Mouse (Mus musculus) forelimb bud, embryonic 11.5 days (tissue): ENCODE data around the gene Dab1.

ENCODE experiments used
- DNase-seq: peaks from one replicate; pipeline ENCODE4 v3.0.0-alpha.2; 2012; ENCODE audit warnings: low read depth, low spot score

Gene Dab1

GRCm38 (mm10) chr4:103974536-103974935 lies 355.4 kb downstream of the Dab1 start:
- no peak for DNase-seq

- no peak for DNase-seq
Observed at GRCm38 (mm10) chr4:103974946-103975345, 355.8 kb downstream of the Dab1 start.

GRCm38 (mm10) chr4:103993884-103994283 lies 374.7 kb downstream of the Dab1 start:
- no peak for DNase-seq

GRCm38 (mm10) chr4:103994406-103994805 lies 375.2 kb downstream of the Dab1 start:
- DNase-seq = no peak

GRCm38 (mm10) chr4:104008406-104008805 lies 389.2 kb downstream of the Dab1 start:
- no peak for DNase-seq

GRCm38 (mm10) chr4:104011683-104012082 lies 392.5 kb downstream of the Dab1 start:
- no peak for DNase-seq

- DNase-seq = no peak
Observed at GRCm38 (mm10) chr4:104012150-104012549, 393.0 kb downstream of the Dab1 start.

- DNase-seq = no peak
Observed at GRCm38 (mm10) chr4:104025117-104025694, 406.0 kb downstream of the Dab1 start.

- no peak for DNase-seq
Observed at GRCm38 (mm10) chr4:104026834-104027233, 407.7 kb downstream of the Dab1 start.

- DNase-seq = no peak
Observed at GRCm38 (mm10) chr4:104027239-104027638, 408.1 kb downstream of the Dab1 start.

GRCm38 (mm10) chr4:104036091-104036490 lies 416.9 kb downstream of the Dab1 start:
- DNase-seq = no peak

- DNase-seq = no peak
Observed at GRCm38 (mm10) chr4:104039588-104039987, 420.4 kb downstream of the Dab1 start.

- DNase-seq = no peak
Observed at GRCm38 (mm10) chr4:104043441-104043840, 424.3 kb downstream of the Dab1 start.

GRCm38 (mm10) chr4:104044634-104045033 lies 425.5 kb downstream of the Dab1 start:
- DNase-seq = no peak

GRCm38 (mm10) chr4:104047966-104048804 lies 429.0 kb downstream of the Dab1 start:
- no peak for DNase-seq

- no peak for DNase-seq
Observed at GRCm38 (mm10) chr4:104057116-104057515, 438.0 kb downstream of the Dab1 start.

- no peak for DNase-seq
Observed at GRCm38 (mm10) chr4:104059569-104059968, 440.4 kb downstream of the Dab1 start.

- DNase-seq = no peak
Observed at GRCm38 (mm10) chr4:104062356-104062755, 443.2 kb downstream of the Dab1 start.

- no peak for DNase-seq
Observed at GRCm38 (mm10) chr4:104066901-104067300, 447.7 kb downstream of the Dab1 start.

- no peak for DNase-seq
Observed at GRCm38 (mm10) chr4:104067748-104068147, 448.6 kb downstream of the Dab1 start.

- no peak for DNase-seq
Observed at GRCm38 (mm10) chr4:104071296-104071695, 452.1 kb downstream of the Dab1 start.

GRCm38 (mm10) chr4:104073920-104074459 lies 454.8 kb downstream of the Dab1 start:
- DNase-seq = no peak

- no peak for DNase-seq
Observed at GRCm38 (mm10) chr4:104077771-104078170, 458.6 kb downstream of the Dab1 start.
